8 mouse cellular contexts compared by ENCODE assay signal in the genomic region with DNA sequence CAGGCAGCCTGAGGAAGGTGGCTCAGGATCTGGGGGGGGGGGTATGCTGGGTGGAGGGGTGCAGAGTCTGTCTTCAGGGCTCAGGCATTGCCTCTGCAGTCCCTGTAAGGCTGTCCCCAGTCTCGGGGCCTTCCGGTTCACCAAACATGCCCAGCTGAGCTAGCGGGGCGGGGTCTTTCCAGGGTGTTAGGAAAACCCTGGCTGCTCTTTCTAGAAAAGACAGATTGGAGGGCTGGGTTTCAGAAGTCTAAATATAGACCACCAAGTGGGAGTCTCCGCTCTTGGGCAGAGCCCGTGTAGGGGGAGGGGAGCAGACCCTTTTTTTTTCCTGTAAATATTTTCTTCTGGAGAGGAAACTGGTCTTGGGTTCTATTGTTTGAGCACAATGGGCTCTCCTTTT. TPM values are rescaled to one million over a fixed set of nuclear protein-coding genes. Genes with fewer than 3 reads are reported as not detected.
DNase-seq lines count a peak whose midpoint lies in the region.

No protein-coding gene starts in this region.

- peak; percentile 52 for DNase-seq in adrenal gland, adult 2 months
- DNase-seq in adrenal gland, adult 8-10 months: no peak
- peak; percentile 68 for DNase-seq in brain, adult 2 months (ENCODE audit: low read depth, low spot score)
- peak; percentile 72 for DNase-seq in heart, adult 8-10 months (ENCODE audit: low spot score)
- DNase-seq in kidney, adult 8-10 months: peak; percentile 43 to 62
- DNase-seq in lung, postnatal 14 days: peak; percentile 79
- peak; percentile 56 for DNase-seq in yolk sac, embryonic 10.5 days (ENCODE audit: low spot score)
- no peak for DNase-seq in urinary bladder, adult 2 months (ENCODE audit: low spot score)

RNA-seq across cellular contexts. Expression of gene Fam129b, which starts 32.4 kb away (rescaled TPM):
- 10 to 100 TPM; 14.8 to 27.4 TPM for total RNA-seq in adrenal gland, adult 2 months (2021)
- polyA plus RNA-seq in adrenal gland, adult 2 months (2012; rRNA removed): 20.1 and 21.6 TPM in 2 replicates
- total RNA-seq in adrenal gland, adult 8-10 months (2022): 10 to 100 TPM; 18.7 to 35.3 (median 29.3) TPM
- 10 to 100 TPM; 19.1 to 26.8 (median 22.6) TPM for total RNA-seq in heart, adult 8-10 months (2022)
- polyA plus RNA-seq in urinary bladder, adult 2 months (2012; rRNA removed): 99.6 and 102 TPM in 2 replicates

RNA-seq across cellular contexts. Expression of gene Rpl12, which starts 53.1 kb away (rescaled TPM):
- 100 to 1,000 TPM; 136 to 149 TPM for total RNA-seq in adrenal gland, adult 2 months (2021)
- 146 and 165 TPM in 2 replicates for polyA plus RNA-seq in adrenal gland, adult 2 months (2012; rRNA removed)
- 100 to 1,000 TPM; 137 to 206 (median 196) TPM for total RNA-seq in adrenal gland, adult 8-10 months (2022)
- total RNA-seq in heart, adult 8-10 months (2022): 10 to 100 TPM; 56.3 to 66.1 (median 58.9) TPM
- polyA plus RNA-seq in urinary bladder, adult 2 months (2012; rRNA removed): 1,100 and 1,122 TPM in 2 replicates

RNA-seq across cellular contexts. Expression of gene Lrsam1, which starts 53.1 kb away (rescaled TPM):
- total RNA-seq in adrenal gland, adult 2 months (2021): 10 to 100 TPM; 18.0 to 25.6 TPM
- 24.8 and 26.0 TPM in 2 replicates for polyA plus RNA-seq in adrenal gland, adult 2 months (2012; rRNA removed)
- 10 to 100 TPM; 23.3 to 38.9 (median 28.5) TPM for total RNA-seq in adrenal gland, adult 8-10 months (2022)
- total RNA-seq in heart, adult 8-10 months (2022): 10 to 100 TPM; 13.1 to 21.8 (median 17.5) TPM
- polyA plus RNA-seq in urinary bladder, adult 2 months (2012; rRNA removed): 15.1 and 15.9 TPM in 2 replicates

Comparison
In these comparisons a context has a peak if more than half of its experiments do, and no peak if none do; other contexts are left out.
1. DNase-seq: peak in adrenal gland, adult 2 months (single experiment), brain, adult 2 months (single experiment), heart, adult 8-10 months (single experiment), kidney, adult 8-10 months (2 of 2), lung, postnatal 14 days (single experiment) and yolk sac, embryonic 10.5 days (single experiment); none in adrenal gland, adult 8-10 months (single experiment) and urinary bladder, adult 2 months (single experiment).